Mouse (Mus musculus) thymus, postnatal 10 days (tissue): ENCODE measurements at regions not wholly inside any gene's neighbourhood (a gene's known extent, or its start where the extent isn't known, plus 50 kb on each side); places are given as distances from the start of the nearest gene placed in this dataset.

Experiments
- DNase-seq, 2 experiments: peaks; one replicate each; pipeline ENCODE4 v3.0.0; 2021; ENCODE audit warnings: low spot score in 2 of 2

DNA sequence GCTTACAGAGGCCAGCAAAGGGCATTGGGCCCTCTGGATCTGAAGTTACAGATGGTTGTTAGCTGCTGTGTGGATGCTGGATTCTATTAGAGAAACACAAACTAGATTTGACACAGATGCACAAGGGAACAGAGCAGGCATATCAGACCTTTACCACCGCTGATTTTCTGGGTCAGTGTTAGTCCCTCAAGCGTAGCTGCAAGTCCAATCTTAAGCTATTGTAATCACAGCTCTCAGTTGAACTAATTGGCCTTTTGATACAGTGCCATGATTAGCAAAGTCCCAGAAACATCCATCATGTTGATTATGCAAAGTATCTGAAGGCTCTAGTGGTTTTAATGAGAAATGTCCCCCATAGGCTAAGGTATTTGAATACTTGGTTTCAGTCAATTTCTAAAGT lies 54.2 kb upstream of the Plppr5 start:
- DNase-seq, result no peak

DNA sequence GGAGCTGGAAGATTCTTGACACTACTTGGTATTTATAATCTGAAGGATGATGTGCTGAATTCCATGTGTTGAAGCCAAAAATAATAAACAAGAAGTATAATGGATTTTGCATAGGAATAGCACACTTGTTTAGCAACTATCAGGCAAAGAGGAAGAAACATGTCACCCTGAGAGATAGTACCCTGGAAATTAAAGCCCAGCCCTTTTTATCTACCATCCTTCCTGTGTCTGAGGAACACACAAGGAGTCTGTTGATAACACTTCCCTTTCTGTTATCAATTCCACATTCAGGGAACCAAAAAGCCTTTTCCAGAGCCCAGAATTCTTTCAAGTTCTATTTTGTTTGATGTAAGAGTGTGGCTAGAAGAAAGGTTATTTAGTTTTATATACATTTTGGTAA lies 66.5 kb upstream of the Plppr5 start:
- DNase-seq, result no peak

DNA sequence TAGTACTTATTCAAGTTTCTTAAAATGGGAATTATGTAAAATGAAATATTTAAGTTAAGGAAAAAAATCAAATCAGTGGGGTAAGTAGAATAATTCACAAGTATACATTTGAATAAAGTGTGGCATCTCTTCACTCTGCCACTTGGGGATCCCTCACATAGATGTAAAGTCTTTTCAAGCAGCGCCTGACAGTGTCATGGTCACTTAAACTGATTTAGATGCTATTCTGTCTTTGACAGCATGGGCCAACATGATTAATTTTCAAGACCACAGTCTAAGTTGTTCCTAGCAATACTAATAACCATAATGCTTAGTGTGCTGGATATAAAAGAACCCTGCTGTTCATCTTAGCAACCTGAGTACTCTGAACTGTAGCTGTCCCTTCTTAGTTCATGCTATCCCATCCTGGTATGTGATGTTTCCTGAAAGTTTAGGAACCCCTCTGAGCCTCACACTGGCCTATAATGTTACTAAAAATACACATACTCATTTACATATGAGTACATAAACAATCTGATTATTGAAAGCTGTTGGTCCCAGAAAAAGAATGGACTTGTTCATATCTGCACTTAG lies 68.4 kb upstream of the Plppr5 start:
- no peak for DNase-seq

DNA sequence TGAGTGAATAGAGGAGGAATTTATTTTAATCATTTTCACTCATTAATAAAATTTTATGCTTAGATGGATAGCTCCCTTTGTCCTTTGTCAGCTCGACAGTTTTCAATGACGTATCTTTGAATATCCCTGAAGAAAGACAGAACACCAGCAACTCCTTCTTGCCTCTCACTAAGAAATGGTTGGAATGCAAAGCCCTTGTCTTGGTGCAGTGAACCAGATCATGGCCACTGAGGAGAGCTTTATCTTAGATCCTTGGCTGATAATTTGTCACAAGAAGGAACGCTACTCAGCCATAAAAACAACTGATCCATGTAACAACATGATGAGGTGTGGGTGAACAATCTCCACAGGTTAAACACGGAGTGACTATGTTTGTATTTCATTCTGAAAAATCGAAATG lies 73.5 kb upstream of the Plppr5 start:
- no peak for DNase-seq

DNA sequence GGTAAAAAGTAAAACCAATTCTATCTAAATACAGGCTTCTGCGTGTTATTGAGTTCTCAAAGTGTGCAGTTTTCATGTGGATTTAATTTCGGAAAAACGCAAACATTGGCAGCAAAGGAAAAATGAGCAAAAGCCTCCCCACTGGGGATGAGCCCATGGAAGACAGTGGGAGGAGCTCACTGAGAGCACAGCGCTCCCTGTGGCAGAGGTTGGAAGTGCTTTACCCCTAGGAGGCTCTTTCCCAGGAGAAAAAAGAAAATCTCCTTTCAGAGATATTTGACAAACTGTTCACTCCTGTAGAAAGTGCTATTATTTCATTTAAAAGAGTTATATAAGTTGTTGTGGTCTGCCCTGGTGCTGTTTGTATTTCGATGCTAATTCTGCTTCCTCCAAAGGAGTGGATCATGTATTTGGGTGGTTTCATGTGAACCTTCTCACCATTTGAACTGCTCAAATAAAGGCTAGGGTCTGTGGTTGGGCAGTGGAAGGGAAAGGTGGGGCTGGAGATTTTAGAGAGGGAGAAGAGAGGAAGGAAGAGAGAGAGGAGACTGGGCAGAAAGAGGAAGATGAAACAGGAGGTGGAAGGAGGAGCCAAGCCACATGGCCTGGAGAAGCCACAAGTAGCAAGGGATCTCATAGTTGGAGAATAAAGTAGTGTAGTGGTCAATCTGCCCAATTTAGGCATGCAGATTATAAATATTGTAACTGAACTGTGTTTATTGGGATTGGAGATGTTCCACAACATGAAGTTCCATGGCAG lies 76.3 kb upstream of the Plppr5 start:
- no peak for DNase-seq

DNA sequence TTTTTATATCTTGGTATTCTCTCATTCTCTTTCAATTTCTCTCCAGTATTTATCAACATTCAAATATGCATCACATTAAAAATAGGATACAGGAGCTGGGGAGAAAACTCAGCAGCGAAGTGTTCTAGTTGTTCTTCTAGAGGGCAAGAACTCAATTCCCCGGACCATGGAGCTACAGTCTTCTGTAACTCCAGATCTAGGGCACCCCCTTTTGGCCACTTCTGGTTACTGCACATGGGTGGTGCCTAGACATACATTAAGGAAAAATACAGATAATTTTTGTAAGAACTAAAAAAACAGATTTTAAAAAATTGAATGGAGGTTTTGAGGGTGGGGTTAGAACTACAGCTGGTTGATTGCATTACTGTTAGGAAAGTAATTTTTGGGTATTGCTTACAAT lies 80.5 kb upstream of the Plppr5 start:
- DNase-seq, result no peak

DNA sequence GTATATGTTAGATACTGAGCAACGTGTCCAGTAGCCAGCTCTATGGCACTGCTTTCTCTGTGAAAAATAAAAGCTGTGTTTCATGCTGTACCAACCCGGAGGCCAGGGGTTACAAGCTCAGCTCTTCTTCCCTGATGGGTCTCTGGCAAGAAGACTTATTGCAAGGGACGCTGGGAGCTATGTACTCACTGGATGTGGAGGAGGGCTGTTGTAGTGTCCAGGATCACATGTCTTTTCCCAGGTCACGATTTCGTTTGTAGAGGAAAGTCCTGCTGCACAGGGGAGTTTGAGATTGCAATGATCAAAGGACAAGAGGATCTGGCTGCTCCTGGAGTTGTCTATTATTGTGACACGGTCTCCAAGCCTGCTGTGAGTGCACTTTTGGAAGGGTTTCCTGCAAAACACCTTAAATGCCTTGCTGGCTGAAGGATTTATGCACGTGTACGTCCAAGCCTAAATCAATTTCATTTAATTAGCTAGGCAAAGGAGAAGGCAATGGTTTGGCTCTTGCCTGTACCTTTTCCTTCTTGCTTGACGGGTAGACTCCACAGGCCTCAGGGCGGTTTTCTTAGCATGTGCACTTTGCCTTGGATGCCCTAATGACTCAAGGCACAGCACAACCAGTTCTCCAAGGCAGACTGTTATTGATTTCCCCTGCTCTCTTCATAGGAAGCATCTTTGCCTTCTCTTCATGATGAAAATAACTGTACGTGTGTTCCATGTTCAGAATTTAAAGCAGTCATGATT lies 87.2 kb upstream of the Plppr5 start:
- DNase-seq, result no peak

DNA sequence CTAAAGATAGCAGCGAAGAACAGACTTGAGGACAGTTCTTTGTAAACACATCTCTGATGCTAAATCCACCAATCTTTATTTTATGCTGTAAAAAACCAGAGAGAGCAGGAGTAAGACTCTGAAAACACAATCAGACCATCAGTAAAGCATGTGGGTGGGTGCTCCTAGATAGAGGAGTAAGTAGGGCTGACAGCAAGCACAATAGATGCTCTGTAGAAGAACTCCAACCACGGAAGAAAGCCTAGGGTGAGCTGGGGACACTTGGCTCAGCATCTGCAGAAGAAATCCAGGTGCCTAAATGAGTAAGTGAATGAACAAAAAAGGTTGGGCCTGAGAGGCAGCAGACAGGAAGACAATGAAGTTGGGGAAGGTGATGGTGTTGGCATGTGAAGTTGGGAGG lies 88.3 kb upstream of the Plppr5 start:
- DNase-seq, result no peak

DNA sequence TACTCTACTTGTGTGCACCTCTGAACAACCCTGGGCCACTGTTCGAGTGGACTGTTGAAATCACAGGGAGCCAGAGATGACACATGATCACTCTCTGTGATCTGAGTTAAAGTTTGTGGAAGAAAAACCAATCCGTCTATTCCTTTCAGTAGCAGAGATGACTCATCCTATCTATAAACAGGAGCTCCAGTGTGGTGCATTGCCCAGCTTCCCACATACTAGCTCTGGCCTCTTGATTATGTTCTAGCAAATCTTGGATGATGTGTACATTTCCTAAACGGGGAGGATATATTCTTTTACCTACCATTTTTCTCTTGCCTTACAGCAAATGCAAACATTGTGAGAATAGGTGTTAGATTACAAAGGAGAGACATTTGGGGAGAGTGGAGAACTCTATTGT lies 94.5 kb upstream of the Plppr5 start:
- DNase-seq, result no peak

DNA sequence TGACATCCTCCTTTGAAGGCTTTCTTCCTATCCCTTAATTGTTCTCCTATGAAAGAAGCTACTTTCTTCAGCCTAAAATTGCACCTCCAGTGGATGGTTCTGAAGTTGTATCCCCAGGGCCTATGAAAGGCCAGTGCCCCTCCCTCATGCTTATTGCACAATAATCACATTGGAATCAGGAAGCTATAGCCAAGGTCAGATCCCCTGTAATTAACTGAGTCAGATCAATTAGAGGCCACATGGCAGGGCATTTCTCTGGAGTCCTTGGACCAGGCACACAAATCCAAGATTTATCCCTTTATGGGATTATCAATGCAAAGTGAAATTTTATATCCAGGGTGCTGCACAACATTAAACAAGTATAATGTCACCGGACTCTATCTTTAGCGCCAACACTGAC lies 98.8 kb upstream of the Plppr4 start:
- no peak for DNase-seq

DNA sequence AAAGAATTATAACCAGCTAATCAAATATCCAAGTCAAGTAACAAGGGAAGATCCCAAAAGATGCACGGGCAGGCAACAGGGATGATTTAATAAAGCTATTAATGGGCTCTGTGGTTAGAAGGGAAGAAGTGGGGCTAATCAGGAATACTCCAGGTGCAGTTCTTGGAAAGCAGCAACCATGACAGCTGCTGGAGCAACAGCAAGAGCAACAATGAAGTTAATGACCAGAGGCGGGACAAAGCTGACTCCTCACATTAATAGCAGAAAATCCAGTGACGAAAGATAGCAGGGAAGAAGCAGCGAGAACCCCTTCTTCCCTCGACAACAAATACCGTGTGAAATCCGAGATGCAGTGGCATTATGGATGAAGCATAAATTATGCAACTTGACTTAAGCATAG lies 89.9 kb upstream of the Plppr4 start:
- no peak for DNase-seq

DNA sequence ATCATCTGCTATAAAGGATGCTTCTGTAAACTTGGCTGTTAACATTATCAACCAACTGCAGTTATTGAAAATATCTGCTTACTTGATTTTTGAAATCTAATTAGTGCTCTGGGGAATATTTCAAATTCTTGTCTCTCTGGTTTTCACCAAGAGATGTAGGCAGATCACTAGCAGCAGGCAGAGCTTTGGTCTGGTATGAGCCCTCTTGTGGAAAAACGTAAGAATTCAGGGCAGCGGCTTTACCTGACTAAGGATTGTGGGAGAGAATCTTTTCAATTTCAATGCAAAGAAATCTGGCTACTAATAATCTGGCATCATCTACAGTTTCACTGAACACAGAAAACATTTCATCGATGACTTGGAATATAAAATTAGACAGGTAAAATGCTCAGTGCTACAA lies 81.2 kb upstream of the Plppr4 start:
- DNase-seq, result no peak

DNA sequence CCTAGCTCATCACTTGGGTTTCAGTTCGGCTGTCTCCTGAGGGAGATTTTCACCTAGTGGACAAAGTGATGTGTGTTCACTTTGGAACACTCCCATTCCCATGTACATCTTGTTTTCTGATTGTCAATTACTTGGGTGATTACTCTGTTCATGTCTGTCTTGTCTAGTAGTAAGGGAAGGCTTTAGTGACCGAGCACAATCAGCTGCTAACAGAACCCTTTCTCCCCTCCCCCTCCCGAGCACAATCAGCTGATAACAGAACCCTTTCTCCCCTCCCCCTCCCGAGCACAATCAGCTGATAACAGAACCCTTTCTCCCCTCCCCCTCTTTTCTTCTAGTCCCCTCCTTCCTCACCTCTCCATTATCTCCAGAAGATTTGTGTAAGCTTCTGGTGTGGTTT lies 79.6 kb upstream of the Plppr4 start:
- no peak for DNase-seq

DNA sequence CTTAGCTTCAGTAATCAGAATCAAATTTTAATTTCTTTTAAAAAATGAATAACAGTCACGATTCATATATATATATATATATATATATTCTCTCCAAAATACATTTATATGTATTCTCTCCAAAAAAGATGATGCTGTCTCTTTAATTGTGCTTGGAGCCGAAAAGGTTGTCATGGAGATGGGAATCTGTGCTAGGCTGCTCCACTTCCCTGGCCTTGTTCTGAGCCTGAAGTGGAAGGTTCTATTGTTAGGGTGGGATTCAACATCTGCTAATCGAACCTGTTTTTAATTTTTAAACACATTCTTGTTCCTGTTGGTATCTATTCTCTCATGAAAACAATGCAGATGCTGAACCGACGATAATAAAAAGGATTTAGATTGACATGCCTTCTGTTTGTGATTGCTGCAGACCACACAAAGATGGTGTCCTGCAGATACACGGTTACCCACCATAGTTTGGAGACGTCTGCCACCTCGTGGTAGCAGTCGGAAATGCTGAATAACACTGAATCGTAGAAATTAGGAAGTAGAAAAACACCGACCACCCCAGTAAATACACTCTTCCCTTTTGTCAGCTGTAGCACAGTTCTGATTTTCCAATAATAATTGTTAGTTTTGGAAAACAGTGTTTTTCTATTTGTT lies 77.9 kb upstream of the Plppr4 start:
- peak in 1 of 2 experiments; percentile 4 for DNase-seq

DNA sequence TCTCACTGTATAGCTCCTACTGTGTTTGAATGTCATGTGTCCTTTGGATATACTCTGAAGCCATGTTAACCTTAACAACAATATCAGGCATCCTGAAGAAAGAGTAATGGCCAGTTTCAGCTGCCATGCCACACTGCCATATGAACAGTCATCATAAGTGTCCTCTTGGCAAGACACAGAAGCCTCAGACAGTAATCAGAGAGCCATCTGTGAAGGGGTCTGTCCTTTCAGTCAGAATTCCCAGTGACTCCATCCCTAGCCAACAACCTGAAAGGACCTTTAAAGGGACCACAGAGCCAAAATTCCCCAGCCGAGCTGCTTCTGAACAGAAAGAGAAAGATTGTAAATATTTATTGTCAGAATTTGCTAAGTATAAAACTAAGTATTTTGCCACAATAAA lies 63.9 kb upstream of the Plppr4 start:
- no peak for DNase-seq

DNA sequence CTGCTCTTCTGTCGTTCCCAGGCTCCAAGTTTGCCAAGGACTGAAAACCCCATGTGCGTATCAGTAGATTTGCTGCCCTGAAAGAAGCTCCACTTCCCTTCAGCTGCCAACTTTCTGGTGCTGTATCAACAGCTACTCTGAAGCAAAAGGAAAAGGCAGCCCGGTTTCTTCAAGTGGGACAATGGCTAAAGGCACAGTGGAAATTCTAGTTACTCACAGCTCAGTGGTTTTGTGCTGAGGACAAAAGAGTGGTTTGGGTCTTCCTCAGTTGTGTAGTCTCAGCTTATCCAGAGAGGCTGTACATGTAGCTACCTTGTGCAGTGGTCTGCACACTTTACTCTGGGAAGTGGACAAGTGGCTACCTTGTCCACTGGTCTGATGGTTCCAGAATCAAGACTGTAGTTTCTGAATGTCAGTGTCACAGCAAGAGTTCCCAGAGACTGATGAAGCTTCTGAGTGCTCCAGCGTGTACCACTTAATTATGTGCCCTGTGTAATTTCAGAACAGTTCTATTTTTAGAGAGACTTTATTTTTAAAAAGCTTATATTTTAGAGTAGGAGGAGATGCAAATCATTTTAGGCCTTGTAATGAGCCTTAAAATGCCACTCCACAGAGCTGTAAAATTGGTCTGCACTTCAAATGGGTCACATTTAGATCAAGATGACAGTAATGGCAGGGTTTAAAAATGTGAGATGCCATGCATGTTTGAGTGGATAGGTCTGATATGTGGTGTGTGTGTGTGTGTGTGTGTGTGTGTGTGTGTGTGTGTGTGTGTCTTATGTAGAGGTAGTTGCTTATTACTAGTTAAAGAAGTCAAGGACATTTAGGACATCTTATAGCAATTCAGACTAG lies 52.4 kb upstream of the Plppr4 start:
- no peak for DNase-seq
